Mouse (Mus musculus): ENCODE data around the gene Sypl2.
"Not testable (repeated sequence)": the region's sequence is repeated elsewhere in the genome, so short reads cannot be mapped to it uniquely, and the experiment has no call there.

The Sypl2 gene

GRCm38 (mm10) chr3:108226558-108227350, at the start of gene Sypl2:
Gene Sypl2 (minus strand): TSS chr3:108226648.
- DNase-seq: peak; percentile 84 to 93

DNA sequence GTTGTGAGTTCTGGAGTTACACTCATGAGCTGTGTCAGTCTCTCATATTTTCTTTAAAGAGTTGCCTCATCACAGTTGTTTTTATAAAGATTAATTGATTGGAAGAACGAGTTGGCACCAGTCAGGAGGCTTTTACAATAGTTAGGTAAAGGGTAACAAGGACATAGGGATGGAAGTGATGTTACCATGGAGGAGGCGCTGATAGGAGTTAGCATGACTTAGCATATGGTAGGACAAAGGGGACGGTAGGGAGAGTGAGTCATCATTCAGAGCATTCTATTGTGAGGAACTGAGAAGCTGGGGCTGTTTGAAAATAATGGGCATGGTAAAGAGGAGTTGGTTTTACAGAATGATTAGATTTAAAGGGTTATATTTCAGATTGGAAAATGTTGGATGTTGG, 32.9 kb upstream of the Sypl2 start:
- no peak for DNase-seq

DNA sequence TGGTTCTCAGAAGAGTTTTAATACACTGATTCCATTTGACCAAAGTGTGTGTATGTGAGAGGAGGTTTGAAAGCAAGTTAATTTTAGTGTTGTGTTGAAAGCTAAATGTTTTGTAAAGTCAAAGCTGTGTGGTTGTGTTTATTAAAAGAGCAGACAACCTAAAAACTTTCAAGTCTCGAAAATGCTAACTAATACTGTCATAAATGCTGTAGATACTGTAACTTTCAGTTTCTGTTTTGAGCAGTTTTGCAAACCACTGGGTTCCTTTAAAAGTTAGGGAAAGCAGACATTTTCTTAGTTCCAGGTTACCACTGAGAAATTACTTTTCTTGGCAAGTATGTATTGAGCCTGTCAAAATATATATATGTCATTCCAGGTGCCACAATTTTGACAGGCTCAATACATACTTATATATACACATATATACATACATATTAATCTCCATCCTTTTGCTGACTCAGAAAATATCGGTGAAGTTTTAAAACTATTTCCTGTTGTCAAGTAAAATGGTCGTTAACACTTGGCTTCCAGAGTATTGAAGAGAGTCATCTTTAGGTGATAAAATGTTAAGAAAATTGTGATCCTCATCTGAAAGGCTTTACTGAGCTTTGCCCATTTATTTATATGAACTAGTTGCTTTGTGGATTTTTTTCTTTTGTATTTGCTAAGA, 31.5 kb upstream of the Sypl2 start:
- no peak for DNase-seq

DNA sequence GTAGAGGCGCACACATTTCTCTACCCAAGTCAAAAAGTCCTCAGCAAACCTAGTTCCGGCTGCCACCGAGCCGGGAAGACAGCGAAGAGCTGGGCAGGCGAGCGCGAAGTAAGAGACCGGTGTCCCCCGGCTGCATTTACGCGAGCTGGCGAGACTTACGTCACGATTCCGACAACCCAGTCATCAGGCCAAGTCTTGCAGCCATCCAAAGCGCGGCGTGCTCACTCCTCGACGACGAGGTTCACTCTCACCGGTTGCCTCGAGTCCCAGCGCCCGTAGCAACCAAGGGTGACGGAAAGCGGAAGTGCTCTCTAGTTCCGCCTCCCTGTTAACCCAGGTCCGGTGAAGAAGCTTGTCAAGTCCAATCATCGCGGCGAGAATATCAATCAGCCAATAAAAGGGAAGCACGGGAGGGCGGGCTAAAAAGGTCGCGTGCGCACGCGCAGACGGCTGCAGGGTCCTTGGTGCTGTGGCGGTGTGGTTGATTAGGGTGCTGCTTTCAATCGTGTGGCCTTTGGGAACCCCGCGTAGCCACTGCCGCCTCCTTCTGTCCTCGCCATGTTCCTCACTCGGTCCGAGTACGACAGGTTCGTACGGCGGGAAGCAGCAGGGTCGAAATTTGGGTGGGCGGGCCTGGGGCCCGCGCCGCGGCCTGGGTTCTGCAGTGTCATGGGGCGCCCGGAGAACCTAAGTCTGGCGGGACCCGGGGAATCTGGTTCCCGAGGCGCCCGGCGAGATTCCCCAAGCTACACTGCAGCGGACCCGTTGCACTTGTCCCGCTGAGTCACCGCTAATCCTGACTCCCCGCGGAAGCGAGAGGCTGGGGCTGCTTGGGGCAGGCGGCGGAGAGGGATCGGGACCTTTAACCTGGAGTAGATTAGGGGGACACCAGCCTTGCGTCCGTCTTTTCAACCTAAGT, 30.5 kb upstream of the Sypl2 start, which contains the start of gene Psma5:
TSS of gene Psma5 (plus strand) at position 208 of the 919 bp plus-strand sequence.
- peak; percentile 98 for DNase-seq

GRCm38 (mm10) chr3:108246857-108247256, 20.4 kb upstream of the Sypl2 start:
- DNase-seq: no peak

DNA sequence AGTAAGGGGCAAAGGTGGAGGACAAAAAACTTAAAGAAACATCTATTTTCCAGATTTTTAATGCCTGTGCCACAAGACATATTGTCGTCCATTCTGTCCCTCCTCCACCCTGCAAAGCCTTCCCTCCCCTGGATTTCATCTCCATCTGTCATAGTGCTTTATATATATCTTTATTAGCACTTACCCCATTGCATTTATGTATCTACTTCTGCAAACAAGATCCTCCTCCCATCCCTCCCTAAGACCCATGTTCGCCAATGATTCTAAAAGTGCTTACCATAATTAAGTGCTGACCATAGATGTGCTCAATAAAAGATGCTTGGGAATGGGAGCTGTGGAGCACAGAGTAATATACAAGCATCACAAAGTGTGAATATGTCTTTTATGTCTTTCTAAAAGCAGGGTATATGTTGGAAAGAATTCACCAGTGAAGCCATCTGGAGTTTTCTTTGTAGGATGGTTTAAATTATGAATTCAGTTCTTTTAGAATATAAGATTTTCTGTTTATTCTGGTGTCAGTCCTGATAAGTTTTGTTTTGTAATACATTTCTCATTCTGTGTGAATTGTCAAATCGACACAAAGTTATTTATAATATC, 14.9 kb upstream of the Sypl2 start:
- no peak for DNase-seq

- DNase-seq: not testable (repeated sequence)
Observed at GRCm38 (mm10) chr3:108237474-108238102, 11.1 kb upstream of the Sypl2 start.

DNA sequence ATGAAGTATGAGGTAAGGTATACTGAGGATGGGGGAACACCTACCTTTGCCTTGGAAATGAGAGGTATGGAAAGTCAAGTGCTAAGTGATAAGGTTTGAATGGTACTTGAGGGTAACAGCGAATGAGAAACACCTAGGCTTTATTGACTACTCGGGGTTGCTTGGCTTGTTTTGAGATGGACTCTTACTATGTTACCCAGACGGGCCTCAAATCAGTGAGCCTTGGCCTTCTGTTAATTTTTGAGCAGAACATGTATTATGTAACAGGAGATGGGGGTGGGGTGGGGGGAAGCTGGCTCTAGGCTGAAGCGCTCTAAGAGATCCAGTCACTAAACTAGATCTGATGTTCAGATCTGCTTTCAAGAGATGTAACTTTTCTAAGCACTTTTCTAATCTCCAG, 5.2 kb upstream of the Sypl2 start:
- DNase-seq: peak in 1 of 2 experiments; percentile 54

DNA sequence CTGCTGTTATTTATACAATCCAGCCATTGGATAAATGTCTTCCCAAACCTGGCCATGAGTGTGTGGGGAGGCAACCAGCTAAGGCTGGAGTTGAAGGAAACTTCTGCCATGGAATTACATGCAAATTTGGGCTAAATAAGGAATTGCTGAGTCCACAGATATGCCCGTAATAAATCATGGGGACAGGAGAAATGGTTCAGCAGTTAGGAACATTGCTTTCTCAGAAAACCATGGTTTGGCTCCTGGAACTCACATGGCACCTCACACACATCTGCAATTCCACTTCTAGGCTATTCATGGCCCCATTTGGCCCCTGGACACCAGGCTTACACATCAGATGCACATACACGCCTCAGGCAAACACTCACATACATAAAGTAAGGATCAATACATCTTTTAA, 1.1 kb upstream of the Sypl2 start:
- no peak for DNase-seq

DNA sequence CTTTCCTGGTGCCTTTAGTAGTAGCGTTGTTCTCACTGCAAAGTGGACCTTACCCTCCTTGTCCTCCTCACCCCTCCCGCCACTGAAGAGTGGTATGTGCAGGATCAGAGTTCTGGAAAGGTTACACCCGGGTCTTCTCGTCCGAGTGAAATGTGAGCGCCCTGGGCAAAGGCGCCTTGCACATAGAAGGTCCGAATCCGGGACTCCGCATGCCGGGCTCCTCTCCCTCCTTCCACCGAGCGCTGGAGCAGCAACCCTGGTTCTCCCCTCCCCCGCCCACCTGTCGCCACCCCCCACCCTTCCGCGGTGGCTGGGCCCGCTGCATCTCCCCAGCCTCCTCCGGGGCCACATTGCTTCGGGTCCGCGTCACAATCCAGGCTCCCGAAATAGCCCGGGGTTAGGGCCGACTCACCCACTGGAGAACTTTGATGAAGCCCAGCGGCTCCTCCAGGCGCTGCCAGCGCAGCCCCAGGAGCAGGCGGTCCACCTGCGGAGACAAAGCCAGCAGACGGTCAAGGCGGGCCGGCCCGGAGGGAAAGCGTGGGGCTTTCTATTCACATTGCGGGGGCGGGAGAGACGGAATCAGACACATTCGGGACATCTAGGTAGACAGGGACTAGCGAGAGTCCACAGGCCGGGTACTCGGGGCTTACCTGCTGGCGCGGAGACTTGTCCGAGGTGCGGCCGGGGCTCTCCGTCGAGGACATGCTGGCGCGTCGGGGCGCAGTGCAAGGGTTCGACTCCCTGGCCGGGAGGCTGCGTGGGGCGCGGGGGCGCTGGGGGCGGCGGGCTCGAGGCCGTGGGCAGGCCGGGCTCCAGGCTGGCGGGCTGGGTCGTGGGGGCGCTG, 514 bp downstream of the Sypl2 start:
- peak; percentile 67 to 90 for DNase-seq

- no peak for DNase-seq
Observed at GRCm38 (mm10) chr3:108220661-108221060, 5.8 kb downstream of the Sypl2 start.

DNA sequence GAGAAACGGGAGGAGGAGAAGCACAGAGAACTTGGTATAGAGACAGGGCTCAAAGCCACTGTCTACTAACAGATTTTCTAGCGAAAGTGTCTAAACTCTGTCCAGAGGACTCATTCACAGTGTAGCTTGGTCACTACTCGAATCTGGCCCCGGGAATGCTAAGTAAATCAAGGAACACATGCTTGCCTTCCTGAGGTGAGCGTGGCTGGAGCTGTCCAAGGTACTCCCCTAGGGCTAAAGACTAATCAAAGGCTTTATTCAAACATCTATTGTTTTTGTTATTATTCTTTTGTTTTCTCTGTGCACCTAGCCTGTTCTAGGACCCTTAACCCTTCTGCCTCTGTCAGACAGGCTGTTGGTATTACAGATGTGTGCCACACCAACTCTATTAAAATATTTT, 11.7 kb downstream of the Sypl2 start:
- DNase-seq: peak in 1 of 2 experiments; percentile 43

- DNase-seq: peak; percentile 41 to 85
Observed at GRCm38 (mm10) chr3:108212406-108212805, 14.0 kb downstream of the Sypl2 start.

- DNase-seq: no peak
Observed at GRCm38 (mm10) chr3:108211845-108212244, 14.6 kb downstream of the Sypl2 start.

DNA sequence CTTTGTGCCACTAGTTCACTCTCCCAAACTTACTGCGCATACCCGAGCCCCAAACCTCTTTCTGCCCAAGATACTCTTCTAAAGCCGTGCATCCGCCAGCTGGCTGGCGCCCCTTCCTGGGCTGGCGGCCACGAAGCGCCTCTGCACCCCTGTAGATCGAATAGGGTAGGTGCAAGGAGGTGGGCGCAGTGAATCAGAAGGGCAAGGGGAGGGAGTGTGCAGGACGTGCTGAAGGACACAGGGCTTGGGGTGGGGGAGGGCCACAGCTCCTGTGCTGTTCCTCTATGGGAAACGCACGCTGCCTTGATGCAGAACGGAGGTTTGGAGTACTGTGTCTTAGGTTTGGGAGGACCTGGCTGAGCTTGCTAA, 15.7 kb downstream of the Sypl2 start, which contains the start of gene Atxn7l2:
TSS of gene Atxn7l2 (minus strand) at position 164 of the 369 bp plus-strand sequence.
- peak; percentile 51 to 82 for DNase-seq

- peak; percentile 95 to 98 for DNase-seq
Observed at GRCm38 (mm10) chr3:108209946-108210770, 16.3 kb downstream of the Sypl2 start.

- no peak for DNase-seq
Observed at GRCm38 (mm10) chr3:108209536-108209935, 16.9 kb downstream of the Sypl2 start.

DNA sequence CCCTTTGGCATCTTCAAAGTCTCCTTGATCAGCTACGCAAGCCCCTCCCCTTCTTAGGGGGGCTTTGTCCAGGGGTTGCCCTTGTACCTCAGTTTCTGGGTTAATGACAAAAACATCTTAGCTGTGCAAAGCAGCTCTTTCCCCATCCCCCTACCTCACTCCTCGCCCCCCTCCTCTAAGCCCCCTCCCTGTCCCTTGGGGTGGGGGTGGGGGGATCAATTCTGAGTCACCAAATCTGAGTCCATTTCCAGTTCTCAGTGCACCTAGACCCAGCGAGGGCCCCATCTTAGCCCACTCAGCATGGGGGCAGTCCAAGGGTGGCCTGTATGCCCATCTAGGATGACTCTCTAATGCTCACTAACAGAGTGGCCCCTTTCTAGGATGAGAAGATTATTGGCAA, 17.4 kb downstream of the Sypl2 start:
- no peak for DNase-seq

DNA sequence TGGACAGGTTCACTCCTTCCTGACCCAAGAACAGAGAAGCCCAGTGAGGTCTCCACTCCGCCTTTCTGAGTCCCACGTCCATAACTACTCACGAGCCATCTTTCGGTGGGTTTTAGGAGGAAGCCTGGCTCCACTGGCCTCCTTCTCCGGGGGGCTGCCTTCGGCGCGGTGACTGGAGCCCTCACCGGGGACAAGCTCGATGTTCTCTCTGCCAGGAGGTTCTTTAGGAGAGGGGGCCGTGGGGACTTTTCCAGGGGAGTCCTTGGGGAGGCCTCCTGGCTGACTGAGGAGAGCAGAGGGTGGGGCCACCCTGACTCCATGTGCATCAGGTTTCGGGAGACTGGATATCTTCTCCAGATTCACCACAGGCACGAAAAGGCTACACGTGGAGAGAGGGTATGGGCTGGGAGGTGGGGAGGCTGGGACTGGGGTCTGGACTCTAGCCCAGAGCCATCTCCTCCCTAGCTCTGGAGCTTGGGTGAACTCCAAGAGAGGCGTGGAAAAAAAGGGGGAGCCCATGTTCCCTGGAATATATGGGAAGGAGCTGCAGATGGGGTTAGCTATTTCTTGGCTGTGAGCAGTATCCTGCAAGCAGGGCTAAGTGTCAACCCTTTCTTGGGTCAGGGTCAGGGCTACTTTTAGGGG, 19.6 kb downstream of the Sypl2 start:
- no peak for DNase-seq

DNA sequence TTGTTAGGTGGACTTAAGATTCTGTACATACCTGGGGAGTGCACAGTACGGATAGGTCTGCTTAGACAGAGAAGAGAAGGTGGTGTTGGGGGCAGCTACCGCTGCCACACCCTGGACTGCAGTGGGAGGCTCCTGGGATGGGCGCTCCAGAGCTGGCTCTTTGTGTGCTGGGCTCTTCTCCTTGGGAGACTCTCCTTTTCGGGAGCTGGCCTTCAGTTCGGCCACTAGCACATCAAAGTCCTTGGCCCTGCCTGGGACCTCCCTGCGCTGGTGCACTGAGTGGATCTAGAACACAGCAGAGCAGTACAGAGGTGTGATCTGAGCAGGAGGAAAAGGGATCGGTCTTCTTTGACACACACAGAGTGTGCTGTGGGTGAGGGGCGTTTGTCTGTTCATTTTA, 20.8 kb downstream of the Sypl2 start:
- no peak for DNase-seq

All from kidney, postnatal 25 days (tissue).